In the genomic region with DNA sequence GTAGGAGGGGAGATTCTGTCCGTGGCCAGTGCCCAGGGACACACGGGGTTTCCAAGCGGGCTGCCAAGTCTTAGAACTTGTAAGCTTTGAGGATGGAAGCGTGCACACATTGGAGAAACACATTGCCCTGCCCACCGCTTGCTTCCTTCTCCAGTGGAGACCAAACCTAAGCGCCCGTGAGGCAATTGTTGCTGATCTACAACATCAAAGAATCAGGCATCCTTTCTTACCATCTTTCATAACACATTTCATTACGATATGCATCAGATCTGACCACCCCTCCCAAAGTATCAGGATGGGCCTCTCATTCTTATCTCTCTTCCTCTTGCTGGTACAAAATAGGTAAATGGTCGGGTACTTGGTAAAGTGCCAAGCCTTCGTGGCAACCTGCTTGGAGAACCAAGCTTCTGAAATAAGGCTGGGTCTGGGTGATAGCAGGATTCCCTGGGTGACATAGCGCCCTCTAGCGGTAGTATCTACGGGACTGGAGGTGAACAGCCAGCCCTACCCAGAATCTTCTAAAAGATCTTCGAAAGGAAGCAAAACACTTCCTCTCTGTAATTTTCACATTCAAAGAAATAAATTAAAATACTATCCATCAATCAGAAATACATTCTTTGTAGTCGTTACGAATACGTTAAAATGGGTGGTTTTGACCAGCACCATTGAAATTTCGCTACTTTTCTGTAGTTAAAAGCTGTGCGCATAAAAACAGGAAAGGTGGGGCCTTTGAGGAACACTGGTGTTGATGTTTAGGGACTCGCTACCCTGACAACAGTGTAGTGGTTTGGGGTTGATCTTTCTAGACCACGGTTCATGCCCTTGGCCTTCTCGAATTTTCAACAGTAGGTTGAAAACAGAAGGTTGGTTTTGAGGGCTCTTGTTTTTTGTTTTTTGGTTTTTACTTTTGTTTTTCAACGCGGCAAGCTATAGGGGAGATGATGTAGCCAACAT, we compare ENCODE assay signal across 9 mouse cellular contexts. TPM values are rescaled to one million over a fixed set of nuclear protein-coding genes. Genes with fewer than 3 reads are reported as not detected.
A peak's percentile ranks its signal among the peaks of the same experiment; 100 is the strongest.
DNase-seq lines count a peak whose midpoint lies in the region; TF ChIP-seq lines count a peak whose summit lies in the region.
"Had no signal": no experiment of that assay in that cellular context is flagged by ENCODE, and none has a peak within 500 bp of the region (broad histone marks: within the 10 kb centered on the region; RNA-seq: fewer than 3 reads in every experiment).

No protein-coding gene starts in this region.

- peaks cover 29 to 45% of the 10 kb centered on the region in 2 experiments for H3K36me3 ChIP-seq in CH12.LX (replicated peaks in 1 of 2; ENCODE audit: control insufficient read depth in 1 of 2, insufficient read depth in 1 of 2, low read length in 1 of 2)
- H3K36me3 ChIP-seq: heart, embryonic 15.5 days had no signal

- dilution Hi-C loops in CH12.LX (cut with MboI; ENCODE audit: extremely low pct_ligation_motif_present, extremely low pct_unique_long_range_greater_than_20kb, low sequenced_read_pairs), result no loop called here

- no peaks in the 10 kb centered on the region for H3K9me3 ChIP-seq in CH12.LX (replicated peaks; ENCODE audit: low read length)
- H3K9me3 ChIP-seq: heart, embryonic 15.5 days had no signal

- TF ChIP-seq CTCF in CH12.LX (conservative IDR thresholded peaks at IDR 0.05 in 1 of 2, IDR thresholded peaks at IDR 0.05 in 1 of 2; ENCODE audit: low read depth in 2 of 2, low read length in 2 of 2), result peak; percentile 88 to 95

- peak overlapping the region; percentile 76 for H3K9ac ChIP-seq in CH12.LX (ENCODE audit: insufficient read depth, low read depth)
- H3K9ac ChIP-seq: heart, embryonic 15.5 days had no signal

- H3K79me2 ChIP-seq in CH12.LX (replicated peaks; ENCODE audit: control insufficient read depth, extremely low read depth, insufficient read depth, poor library complexity, severe bottlenecking), result peaks cover 2% of the 10 kb centered on the region

- peak; percentile 91 for TF ChIP-seq RAD21 in CH12.LX (IDR thresholded peaks at IDR 0.05; ENCODE audit: low read depth, low read length)

- TF ChIP-seq EP300 in CH12.LX (IDR thresholded peaks at IDR 0.05; ENCODE audit: low read length), result no peak; the same call in 1 of the 2 replicates

- no peak for TF ChIP-seq POLR2A in CH12.LX (IDR thresholded peaks at IDR 0.05; ENCODE audit: low read depth, low read length)

- DNase-seq in 416B (ENCODE audit: low read depth) (peak; percentile 94), CH12.LX (ENCODE audit: extremely low read depth) (peak; percentile 92)
- peak; percentile 31 for DNase-seq in c-Kit-negative CD71-positive TER-119-positive erythroid progenitor cells, embryonic 14.5 days (ENCODE audit: low read depth, low spot score)
- DNase-seq in gastrocnemius, adult 18-20 months (ENCODE audit: low spot score), result peak; percentile 65
- peak; percentile 47 to 81 for DNase-seq in layer of hippocampus, adult 18-20 months (ENCODE audit: low spot score in 2 of 2)
- DNase-seq in lung, postnatal 10 days, result peak; percentile 84
- DNase-seq in right cerebral cortex, postnatal 4 days, result peak; percentile 60
- DNase-seq in Muller cell, postnatal 12 days (ENCODE audit: inconsistent ontology term), result no peak

- H3K27me3 ChIP-seq in CH12.LX (replicated peaks), result no peaks in the 10 kb centered on the region

- peak overlapping the region; percentile 89 for H3K4me2 ChIP-seq in CH12.LX (ENCODE audit: insufficient read depth, low read depth, poor library complexity, severe bottlenecking)
- H3K4me2 ChIP-seq: heart, embryonic 15.5 days had no signal

- H3K4me3 ChIP-seq in CH12.LX (replicated peaks in 1 of 3; ENCODE audit: low read depth in 2 of 3, low read length in 2 of 3, poor library complexity in 1 of 3), result peak overlapping the region; percentile 54 to 73 (median 62)
- H3K4me3 ChIP-seq: heart, embryonic 15.5 days had no signal

- peaks cover 11 to 40% of the 10 kb centered on the region in 2 experiments for H3K4me1 ChIP-seq in CH12.LX (ENCODE audit: control insufficient read depth in 1 of 2, insufficient read depth in 2 of 2)

- in situ Hi-C loops in CH12.LX (cut with MboI; ENCODE audit: low pct_ligation_motif_present, low pct_unique_long_range_greater_than_20kb, low sequenced_read_pairs), result loop anchor here (5.0 kb wide), 1 partner anchor 61 kb away; no protein-coding TSS in a partner anchor

- H3K27ac ChIP-seq in CH12.LX (ENCODE audit: insufficient read depth, low read depth), result peak overlapping the region; percentile 34; the same call in 1 of the 2 replicates
- H3K27ac ChIP-seq: heart, embryonic 15.5 days had no signal

TF ChIP-seq in CH12.LX, 34 proteins besides CTCF, POLR2A, EP300 and RAD21:
- TF ChIP-seq NELFE (IDR thresholded peaks at IDR 0.05; ENCODE audit: low read depth, low read length) (peak; percentile 44; the same call in 1 of the 2 replicates), IRF4 (IDR thresholded peaks at IDR 0.05; ENCODE audit: low read depth, low read length) (peak; percentile 45; the same call in 1 of the 2 replicates), BHLHE40 (IDR thresholded peaks at IDR 0.05; ENCODE audit: low read depth, low read length) (0 out of 2 replicates have a peak, but pooled peaks have one; percentile 11), SMC3 (IDR thresholded peaks at IDR 0.05; ENCODE audit: low read depth, low read length) (peak; percentile 97), UBTF (IDR thresholded peaks at IDR 0.05; ENCODE audit: low read depth, low read length) (no peak), MXI1 (IDR thresholded peaks at IDR 0.05; ENCODE audit: low read depth, low read length) (peak; percentile 54), CHD1 (IDR thresholded peaks at IDR 0.05; ENCODE audit: low read depth, low read length) (0 out of 2 replicates have a peak, but pooled peaks have one; percentile 85), MAX (IDR thresholded peaks at IDR 0.05; ENCODE audit: low read length) (0 out of 2 replicates have a peak, but pooled peaks have one; percentile 41), ZC3H11A (IDR thresholded peaks at IDR 0.05; ENCODE audit: low read depth, low read length) (peak; percentile 73), MYC (IDR thresholded peaks at IDR 0.05; ENCODE audit: low read depth, low read length) (peak; percentile 40; the same call in 1 of the 2 replicates), MEF2A (IDR thresholded peaks at IDR 0.05; ENCODE audit: borderline replicate concordance, low read depth, low read length) (no peak), NRF1 (IDR thresholded peaks at IDR 0.05; ENCODE audit: low read depth, low read length) (no peak), SIN3A (IDR thresholded peaks at IDR 0.05; ENCODE audit: low read length) (0 out of 2 replicates have a peak, but pooled peaks have one; percentile 56)
TF ChIP-seq in CH12.LX: peak in this region for 10.

RNA-seq across cellular contexts. Expression of a gene that starts 2.1 kb away (rescaled TPM):
- 16.3 and 16.4 TPM in 2 replicates for total RNA-seq in CH12.LX (2012; rRNA removed)
- 18.5 and 20.9 TPM in 2 replicates for total RNA-seq in CH12.LX (2014; rRNA removed)
- polyA plus RNA-seq in CH12.LX (2012; ENCODE audit: insufficient read length, low read depth), result 12.9 and 14.2 TPM in 2 replicates
- 1 to 10 TPM; 2.2 to 2.4 TPM for total RNA-seq in gastrocnemius, adult 18-20 months (2021)
- total RNA-seq in layer of hippocampus, adult 18-20 months (2021), result 1 to 10 TPM; 4.8 to 6.0 TPM

RNA-seq across cellular contexts. Expression of a gene that starts 17.6 kb away (rescaled TPM):
- 15.2 and 23.7 TPM in 2 replicates for total RNA-seq in CH12.LX (2012; rRNA removed)
- 8.2 and 9.9 TPM in 2 replicates for total RNA-seq in CH12.LX (2014; rRNA removed)
- polyA plus RNA-seq in CH12.LX (2012; ENCODE audit: insufficient read length, low read depth), result 17.8 and 18.8 TPM in 2 replicates
- 10 to 100 TPM; 19.4 to 27.6 TPM for total RNA-seq in gastrocnemius, adult 18-20 months (2021)
- total RNA-seq in layer of hippocampus, adult 18-20 months (2021), result 10 to 100 TPM; 44.3 to 45.8 TPM
